Mouse (Mus musculus) neural tube, embryonic 13.5 days (tissue): ENCODE data around the gene Gabrp. TPM values are rescaled to one million over a fixed set of nuclear protein-coding genes. Genes with fewer than 3 reads are reported as not detected.

ENCODE experiments used
- ATAC-seq: fragments of 200-750 bp; cut with Nextera tagmentation; 2 replicates; pipeline ENCODE4 v1.8.0; 2017; ENCODE audit warnings: low read depth, mild to moderate bottlenecking, moderate TSS enrichment, moderate library complexity
- H3K27ac ChIP-seq: fragments of 300-500 bp; sonication (generic); replicated peaks from 2 replicates; pipeline ENCODE4 v1.5.1; 2015; ENCODE audit warnings: moderate library complexity, mild to moderate bottlenecking, inconsistent platforms
- H3K27me3 ChIP-seq: fragments of 300-500 bp; sonication (generic); 2 replicates; pipeline ENCODE4 v1.6.1; 2015; ENCODE audit warnings: mild to moderate bottlenecking, inconsistent platforms
- H3K36me3 ChIP-seq: fragments of 300-500 bp; sonication (generic); 2 replicates; pipeline ENCODE4 v1.6.1; 2015; ENCODE audit warnings: mild to moderate bottlenecking, inconsistent platforms
- H3K4me1 ChIP-seq: fragments of 300-500 bp; sonication (generic); replicated peaks from 2 replicates; pipeline ENCODE4 v1.6.1; 2015; ENCODE audit warnings: inconsistent platforms
- H3K4me2 ChIP-seq: fragments of 300-500 bp; sonication (generic); 2 replicates; pipeline ENCODE4 v1.6.1; 2015; ENCODE audit warnings: inconsistent platforms, mild to moderate bottlenecking, moderate library complexity
- H3K4me3 ChIP-seq: fragments of 300-500 bp; sonication (generic); 2 replicates; pipeline ENCODE4 v1.5.1; 2015; ENCODE audit warnings: mild to moderate bottlenecking, inconsistent platforms
- H3K9ac ChIP-seq: fragments of 300-500 bp; sonication (generic); 2 replicates; pipeline ENCODE4 v1.6.1; 2015; ENCODE audit warnings: moderate library complexity, mild to moderate bottlenecking, inconsistent platforms
- H3K9me3 ChIP-seq: fragments of 300-500 bp; sonication (generic); 2 replicates; pipeline ENCODE4 v1.6.1; 2016; ENCODE audit warnings: inconsistent platforms
- WGBS: fragments of 180-500 bp; shearing (Covaris S2); methylation state at CpG from one replicate; pipeline ENCODE4 v1.1.7; 2015; 5-methylcytosine and 5-hydroxymethylcytosine counted together
- polyA plus RNA-seq: library from polyadenylated mRNA; unstranded; fragments of >200 nt; fragmentation: Nextera tagmentation; extraction: Ambion mirVana; gene quantifications from 2 replicates; pipeline ENCODE4 v1.2.1, GENCODE M21; 2015

Gene Gabrp
- polyA plus RNA-seq, 1 experiment from 2014 or later, result 0.15 TPM

GRCm38 (mm10) chr11:33563921-33564320, 14.8 kb downstream of the Gabrp start:
- Histone ChIP-seq H3K9me3 (no peaks in the 10 kb centered on the region), H3K4me2 (no peak overlapping the region), H3K36me3 (no peaks in the 10 kb centered on the region), H3K27ac (no peak overlapping the region), H3K9ac (no peak overlapping the region), H3K4me3 (no peak overlapping the region), H3K27me3 (no peaks in the 10 kb centered on the region), H3K4me1 (no peaks in the 10 kb centered on the region)
- WGBS, result 97% methylated on average over 2 of the region's 2 CpGs
- ATAC-seq, result no peak

- ATAC-seq, result no peak
- WGBS, result 82% methylated on average over 8 of the region's 8 CpGs
- H3K4me2 ChIP-seq, result no peak overlapping the region
Measured at GRCm38 (mm10) chr11:33554123-33554522, 24.6 kb downstream of the Gabrp start.

DNA sequence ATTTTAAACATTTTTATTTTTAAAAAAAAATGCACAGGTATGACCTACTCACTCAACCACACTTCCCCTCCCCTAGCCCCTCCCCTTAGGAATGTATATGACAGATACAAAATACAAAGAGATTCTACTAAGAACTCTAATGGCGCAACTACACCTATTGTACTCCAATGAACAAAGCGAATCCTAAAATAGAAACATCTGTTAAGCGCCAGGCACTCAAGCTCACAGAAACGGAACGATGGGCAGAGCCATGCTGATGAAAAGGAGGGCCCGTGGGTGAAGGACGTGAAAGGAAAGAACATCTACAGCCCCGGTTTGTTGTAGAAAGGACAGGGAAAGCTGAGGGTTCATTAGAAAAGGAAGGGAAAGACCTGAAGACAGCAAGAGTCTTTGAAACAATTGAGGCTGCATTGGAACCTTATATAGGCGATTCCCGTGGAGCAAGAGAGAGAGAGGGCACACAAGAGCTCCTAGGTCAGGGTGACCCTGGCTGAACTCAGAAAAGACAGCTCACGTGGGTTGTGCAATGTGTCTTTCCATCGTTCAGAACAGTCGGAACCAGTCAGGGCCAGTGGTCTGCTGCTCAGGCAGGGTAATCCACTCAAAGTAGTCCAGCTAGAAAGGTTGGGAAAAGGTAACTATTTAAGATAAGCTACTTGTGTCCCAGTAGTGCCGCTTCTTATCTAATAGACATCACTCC, 27.7 kb downstream of the Gabrp start:
- WGBS, result 78% methylated on average over 14 of the region's 14 CpGs
- Histone ChIP-seq H3K9ac (no peak overlapping the region), H3K27me3 (no peaks in the 10 kb centered on the region), H3K27ac (no peak overlapping the region), H3K4me3 (no peak overlapping the region), H3K36me3 (no peaks in the 10 kb centered on the region), H3K4me2 (no peak overlapping the region), H3K9me3 (no peaks in the 10 kb centered on the region), H3K4me1 (no peaks in the 10 kb centered on the region)
- no peak for ATAC-seq

More at GRCm38 (mm10) chr11:33554123-33554522, 24.6 kb downstream of the Gabrp start:
- Histone ChIP-seq H3K9me3 (no peaks in the 10 kb centered on the region), H3K4me1 (no peaks in the 10 kb centered on the region), H3K27ac (no peak overlapping the region), H3K27me3 (no peaks in the 10 kb centered on the region), H3K9ac (no peak overlapping the region), H3K36me3 (no peaks in the 10 kb centered on the region), H3K4me3 (no peak overlapping the region)

DNA sequence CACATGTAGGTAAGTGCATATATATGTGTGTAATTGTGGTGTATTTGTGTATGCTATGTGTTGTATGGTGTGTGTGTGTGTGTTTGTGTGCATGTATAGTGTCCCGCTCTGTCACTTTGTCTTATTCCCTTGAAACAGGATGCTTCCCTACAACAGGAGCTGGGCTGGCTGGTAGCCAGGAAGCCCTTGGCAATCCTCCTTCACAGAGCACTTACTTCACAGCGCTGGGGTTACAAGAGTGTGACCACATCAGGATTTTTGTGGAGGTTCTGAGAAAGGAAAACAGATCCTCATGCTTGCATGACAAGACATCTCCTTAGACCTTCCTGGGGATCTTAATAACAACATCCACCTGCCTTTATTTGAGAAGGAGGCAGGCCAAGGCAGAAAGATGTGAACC, 31.4 kb downstream of the Gabrp start:
- Histone ChIP-seq H3K4me1 (no peaks in the 10 kb centered on the region), H3K27ac (no peak overlapping the region), H3K4me3 (no peak overlapping the region), H3K4me2 (no peak overlapping the region), H3K27me3 (no peaks in the 10 kb centered on the region), H3K36me3 (no peaks in the 10 kb centered on the region), H3K9ac (no peak overlapping the region), H3K9me3 (no peaks in the 10 kb centered on the region)
- 66% methylated on average over 2 of the region's 2 CpGs for WGBS
- no peak for ATAC-seq

- Histone ChIP-seq H3K9ac (no peak overlapping the region), H3K4me3 (no peak overlapping the region), H3K4me1 (no peaks in the 10 kb centered on the region; the same call in 1 of the 2 replicates), H3K27ac (no peak overlapping the region), H3K4me2 (no peak overlapping the region), H3K9me3 (no peaks in the 10 kb centered on the region), H3K36me3 (no peaks in the 10 kb centered on the region), H3K27me3 (no peaks in the 10 kb centered on the region)
- ATAC-seq, result no peak
- WGBS, result 98% methylated on average over 2 of the region's 2 CpGs
Measured at GRCm38 (mm10) chr11:33544945-33545344, 33.8 kb downstream of the Gabrp start.

- Histone ChIP-seq H3K27me3 (no peaks in the 10 kb centered on the region), H3K27ac (no peak overlapping the region), H3K4me3 (no peak overlapping the region), H3K9ac (no peak overlapping the region), H3K4me2 (no peak overlapping the region), H3K4me1 (no peaks in the 10 kb centered on the region; the same call in 1 of the 2 replicates), H3K9me3 (no peaks in the 10 kb centered on the region), H3K36me3 (no peaks in the 10 kb centered on the region)
- no peak for ATAC-seq
- 64% methylated on average over 11 of the region's 11 CpGs for WGBS
Measured at GRCm38 (mm10) chr11:33544121-33544520, 34.6 kb downstream of the Gabrp start.

GRCm38 (mm10) chr11:33537390-33538125, 41.2 kb downstream of the Gabrp start:
- Histone ChIP-seq H3K27ac (no peak overlapping the region), H3K4me2 (no peak overlapping the region), H3K4me3 (no peak overlapping the region), H3K36me3 (no peaks in the 10 kb centered on the region), H3K4me1 (peaks cover 1% of the 10 kb centered on the region; the same call in 1 of the 2 replicates), H3K27me3 (no peaks in the 10 kb centered on the region), H3K9ac (no peak overlapping the region), H3K9me3 (no peaks in the 10 kb centered on the region)
- 82% methylated on average over 5 of the region's 5 CpGs for WGBS
- ATAC-seq, result no peak

DNA sequence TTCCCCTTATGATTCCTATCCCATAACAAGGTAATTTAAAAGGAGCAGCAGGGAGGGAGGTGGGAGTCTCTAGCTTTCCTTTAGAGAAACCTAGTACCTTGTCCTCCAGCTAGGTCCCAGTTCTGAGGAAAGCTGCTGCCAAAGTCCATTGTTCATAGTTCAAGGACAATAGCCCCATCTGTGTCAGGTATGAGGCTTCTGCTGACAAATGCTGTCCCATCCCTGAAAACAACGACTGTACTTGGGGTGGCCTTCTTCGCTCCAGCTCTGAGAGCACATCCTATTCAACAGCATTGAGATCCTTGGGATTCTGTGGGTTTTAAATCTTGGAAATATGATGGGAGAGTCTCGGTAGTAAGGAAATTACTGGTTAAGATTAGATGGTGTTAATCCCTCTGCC, 42.1 kb downstream of the Gabrp start:
- Histone ChIP-seq H3K4me3 (no peak overlapping the region), H3K27me3 (no peaks in the 10 kb centered on the region), H3K9me3 (no peaks in the 10 kb centered on the region), H3K36me3 (no peaks in the 10 kb centered on the region), H3K4me2 (no peak overlapping the region), H3K9ac (no peak overlapping the region), H3K4me1 (peaks cover 6% of the 10 kb centered on the region; the same call in 1 of the 2 replicates), H3K27ac (no peak overlapping the region)
- WGBS, result 87% methylated on average over 3 of the region's 3 CpGs
- no peak for ATAC-seq

DNA sequence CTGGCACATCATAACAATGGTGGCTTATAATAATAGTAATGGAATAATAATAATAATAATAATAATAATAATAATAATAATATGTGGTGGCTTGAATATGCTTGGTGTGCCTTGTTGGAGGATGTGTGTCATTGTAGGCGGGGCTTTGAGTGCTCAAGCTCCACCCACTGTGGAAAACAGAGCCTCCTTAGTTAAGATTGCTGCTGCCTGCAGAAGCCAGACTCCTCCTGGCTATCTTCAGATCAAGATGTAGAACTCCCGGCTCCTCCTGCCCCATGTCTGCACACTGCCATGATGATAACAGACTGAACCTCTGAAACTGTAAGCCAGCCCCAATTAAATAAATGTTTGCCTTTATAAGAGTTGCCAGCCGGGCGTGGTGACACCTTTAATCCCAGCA, 44.2 kb downstream of the Gabrp start:
- no peak overlapping the region for H3K4me3 ChIP-seq

DNA sequence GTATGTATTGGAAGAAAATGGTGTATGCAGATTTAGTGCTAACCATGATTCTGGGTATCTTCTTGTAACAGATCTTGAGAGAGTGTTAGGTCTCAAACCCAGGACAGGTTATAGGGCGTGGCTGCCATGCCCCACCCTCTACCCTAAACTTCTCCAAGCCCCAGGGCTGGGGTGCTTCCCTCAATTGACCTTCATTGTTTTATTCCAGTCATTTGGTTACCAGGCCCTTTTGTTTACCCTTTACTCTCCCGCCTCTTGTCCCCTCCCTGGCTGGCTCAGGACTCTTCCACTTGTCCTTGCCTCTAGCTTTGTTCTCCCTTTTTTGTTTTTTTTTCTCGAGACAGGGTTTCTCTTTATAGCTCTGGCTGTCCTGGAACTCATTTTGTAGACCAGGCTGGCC, 45.2 kb downstream of the Gabrp start:
- Histone ChIP-seq H3K9ac (no peak overlapping the region), H3K27me3 (no peaks in the 10 kb centered on the region), H3K4me1 (peaks cover 6% of the 10 kb centered on the region; the same call in 1 of the 2 replicates), H3K9me3 (no peaks in the 10 kb centered on the region), H3K27ac (no peak overlapping the region), H3K36me3 (no peaks in the 10 kb centered on the region), H3K4me2 (no peak overlapping the region), H3K4me3 (no peak overlapping the region)
- WGBS, result 60% methylated on average over 3 of the region's 3 CpGs
- ATAC-seq, result no peak

More for the DNA sequence above, 44.2 kb downstream of the Gabrp start:
- no peaks in the 10 kb centered on the region for H3K36me3 ChIP-seq
- no peak overlapping the region for H3K4me2 ChIP-seq
- H3K4me1 ChIP-seq, result peaks cover 6% of the 10 kb centered on the region; the same call in 1 of the 2 replicates
- no peak for ATAC-seq
- no peaks in the 10 kb centered on the region for H3K9me3 ChIP-seq
- H3K9ac ChIP-seq, result no peak overlapping the region
- no peak overlapping the region for H3K27ac ChIP-seq
- no peaks in the 10 kb centered on the region for H3K27me3 ChIP-seq
- WGBS, result 89% methylated on average over 4 of the region's 4 CpGs

DNA sequence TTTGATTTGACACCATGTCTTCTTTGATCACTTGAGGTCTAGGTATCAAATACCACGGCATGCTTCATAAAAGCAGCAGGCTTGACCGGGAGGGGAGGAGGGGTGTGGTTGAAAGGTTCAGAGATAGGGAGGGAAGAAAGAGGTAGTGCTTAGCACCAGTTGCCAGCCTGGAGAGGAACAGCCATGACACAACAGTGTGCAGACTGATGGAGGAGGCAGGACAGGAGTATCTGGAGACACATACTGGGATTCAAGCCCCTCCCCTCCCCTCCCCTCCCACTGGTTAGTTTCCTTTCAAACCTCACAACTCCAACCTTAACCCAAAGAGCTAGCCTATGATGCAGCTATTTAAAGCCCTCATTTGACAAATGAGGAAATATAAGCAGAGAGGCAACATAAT, 49.2 kb downstream of the Gabrp start:
- no peak overlapping the region for H3K4me3 ChIP-seq
- no peak overlapping the region for H3K9ac ChIP-seq
- no peaks in the 10 kb centered on the region for H3K27me3 ChIP-seq
- 74% methylated on average over 2 of the region's 2 CpGs for WGBS
- no peak overlapping the region for H3K4me2 ChIP-seq
- no peaks in the 10 kb centered on the region for H3K36me3 ChIP-seq
- ATAC-seq, result no peak
- peaks cover 6% of the 10 kb centered on the region; the same call in 1 of the 2 replicates for H3K4me1 ChIP-seq
- no peak overlapping the region for H3K27ac ChIP-seq
- no peaks in the 10 kb centered on the region for H3K9me3 ChIP-seq

GRCm38 (mm10) chr11:33513376-33513991, 65.3 kb downstream of the Gabrp start, which contains the start of gene Ranbp17:
Gene Ranbp17 (minus strand): TSS chr11:33513746.
- no peaks in the 10 kb centered on the region for H3K27me3 ChIP-seq
- peak within 1 kb of the TSS; percentile 93 for H3K27ac ChIP-seq
- H3K4me3 ChIP-seq, result peak within 1 kb of the TSS; percentile 90
- H3K36me3 ChIP-seq, result no peaks in the 10 kb centered on the region
- peaks cover 13% of the 10 kb centered on the region for H3K4me1 ChIP-seq
- WGBS, result 1% methylated on average over 45 of the region's 72 CpGs
- H3K4me2 ChIP-seq, result peak within 1 kb of the TSS; percentile 57
- no peaks in the 10 kb centered on the region for H3K9me3 ChIP-seq
- peak within 1 kb of the TSS; percentile 94 for H3K9ac ChIP-seq
- ATAC-seq, result peak; percentile 90
